Mouse (Mus musculus): Measurements from ENCODE around the gene Gnpnat1. TPM values are rescaled to one million over a fixed set of nuclear protein-coding genes. Genes with fewer than 3 reads are reported as not detected.

Gnpnat1 gene
- polyA plus RNA-seq, 2 experiments = 20.4 to 46.9 TPM

DNA sequence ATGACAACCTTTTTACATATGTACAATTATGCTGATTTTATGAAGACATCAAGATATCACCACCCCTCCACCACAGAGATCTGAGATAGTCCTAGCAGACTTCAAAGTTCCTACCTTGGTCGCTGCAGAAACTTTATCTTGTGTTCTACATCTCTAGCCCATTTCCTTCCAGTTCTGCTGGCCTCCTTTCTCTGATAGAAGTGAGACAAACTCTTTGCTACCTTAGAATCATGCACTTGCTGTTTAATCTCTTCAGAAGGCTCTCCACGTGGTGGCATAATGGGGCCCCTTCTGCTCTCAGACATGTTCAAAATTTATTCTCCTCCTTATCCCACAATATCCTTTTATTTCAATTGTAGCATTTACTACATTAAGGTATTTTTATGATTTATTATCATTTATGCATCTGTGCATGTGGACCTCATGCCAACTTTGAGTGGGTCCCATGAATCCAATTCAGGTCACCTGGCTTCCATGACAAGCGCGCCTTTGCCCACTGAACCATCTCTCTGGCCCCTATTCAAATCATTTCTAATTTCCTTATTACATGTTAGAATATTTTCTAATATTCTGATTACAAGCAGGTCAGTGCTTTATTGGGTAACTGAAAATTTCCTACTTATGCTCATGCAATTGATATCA lies 76.5 kb downstream of the Gnpnat1 start:
- Histone ChIP-seq H3K27ac (replicated peaks; ENCODE audit: low read depth, low read length) (no peak overlapping the region), H3K36me3 (ENCODE audit: control insufficient read depth, insufficient read depth, low read length) (peaks cover 19% of the 10 kb centered on the region), H3K4me1 (ENCODE audit: control insufficient read depth, insufficient read depth, low read length) (peaks cover 3% of the 10 kb centered on the region; the same call in 1 of the 2 replicates), H3K9ac (ENCODE audit: low read depth, low read length, severe bottlenecking) (no peak overlapping the region), H3K27me3 (ENCODE audit: control insufficient read depth, insufficient read depth, low read length) (no peaks in the 10 kb centered on the region), H3K4me2 (replicated peaks; ENCODE audit: low read depth, low read length, severe bottlenecking) (no peak overlapping the region), H3K4me3 (replicated peaks; ENCODE audit: low read length) (no peak overlapping the region), H3K9me3 (ENCODE audit: control insufficient read depth, low read length) (no peaks in the 10 kb centered on the region)
- ATAC-seq (ENCODE audit: low FRiP score, low read depth) (no peak), DNase-seq (ENCODE audit: low spot score) (no peak)
- 85% methylated on average over 4 of the region's 4 CpGs for WGBS
- no peak for TF ChIP-seq POLR2A (IDR thresholded peaks at IDR 0.05; ENCODE audit: borderline replicate concordance, extremely low read depth, insufficient read depth, insufficient read length)

Small RNA genes lying within 50 kb of the gene (microRNA-seq; reads per million reads assigned to microRNA genes)
- gene Gm25353 = not detected

Other genes starting within 250 kb of the Gnpnat1 start
- gene Gpr137c, start 185.2 kb downstream of the Gnpnat1 start, polyA plus RNA-seq (2012; rRNA removed) = 8.9 and 11.6 TPM in 2 replicates
- 2.8 and 5.1 TPM in 2 replicates for gene Gpr137c, start 185.2 kb downstream of the Gnpnat1 start, polyA plus RNA-seq (2014; fragmentation: Nextera tagmentation; extraction: Ambion mirVana)
- 11.7 and 12.7 TPM in 2 replicates for gene Txndc16, start 184.6 kb downstream of the Gnpnat1 start, polyA plus RNA-seq (2012; rRNA removed)
- gene Txndc16, start 184.6 kb downstream of the Gnpnat1 start, polyA plus RNA-seq (2014; fragmentation: Nextera tagmentation; extraction: Ambion mirVana) = 14.4 and 18.0 TPM in 2 replicates
- 21.6 and 24.5 TPM in 2 replicates for gene Ero1l, start 86.1 kb downstream of the Gnpnat1 start, polyA plus RNA-seq (2012; rRNA removed)
- gene Ero1l, start 86.1 kb downstream of the Gnpnat1 start, polyA plus RNA-seq (2014; fragmentation: Nextera tagmentation; extraction: Ambion mirVana) = 28.0 and 30.5 TPM in 2 replicates
- gene Psmc6, start 75.1 kb downstream of the Gnpnat1 start, polyA plus RNA-seq (2012; rRNA removed) = 91.9 and 124 TPM in 2 replicates
- gene Psmc6, start 75.1 kb downstream of the Gnpnat1 start, polyA plus RNA-seq (2014; fragmentation: Nextera tagmentation; extraction: Ambion mirVana) = 147 and 166 TPM in 2 replicates
- gene Styx, start 53.8 kb downstream of the Gnpnat1 start, polyA plus RNA-seq (2012; rRNA removed) = 21.9 and 23.3 TPM in 2 replicates
- gene Styx, start 53.8 kb downstream of the Gnpnat1 start, polyA plus RNA-seq (2014; fragmentation: Nextera tagmentation; extraction: Ambion mirVana) = 74.1 and 88.7 TPM in 2 replicates
- gene Fermt2, start 125.2 kb upstream of the Gnpnat1 start, polyA plus RNA-seq (2012; rRNA removed) = 74.3 and 91.7 TPM in 2 replicates
- 128 and 134 TPM in 2 replicates for gene Fermt2, start 125.2 kb upstream of the Gnpnat1 start, polyA plus RNA-seq (2014; fragmentation: Nextera tagmentation; extraction: Ambion mirVana)

Measured in limb, embryonic 14.5 days (tissue).